ENCODE assay signal across 8 mouse cellular contexts in the genomic region with DNA sequence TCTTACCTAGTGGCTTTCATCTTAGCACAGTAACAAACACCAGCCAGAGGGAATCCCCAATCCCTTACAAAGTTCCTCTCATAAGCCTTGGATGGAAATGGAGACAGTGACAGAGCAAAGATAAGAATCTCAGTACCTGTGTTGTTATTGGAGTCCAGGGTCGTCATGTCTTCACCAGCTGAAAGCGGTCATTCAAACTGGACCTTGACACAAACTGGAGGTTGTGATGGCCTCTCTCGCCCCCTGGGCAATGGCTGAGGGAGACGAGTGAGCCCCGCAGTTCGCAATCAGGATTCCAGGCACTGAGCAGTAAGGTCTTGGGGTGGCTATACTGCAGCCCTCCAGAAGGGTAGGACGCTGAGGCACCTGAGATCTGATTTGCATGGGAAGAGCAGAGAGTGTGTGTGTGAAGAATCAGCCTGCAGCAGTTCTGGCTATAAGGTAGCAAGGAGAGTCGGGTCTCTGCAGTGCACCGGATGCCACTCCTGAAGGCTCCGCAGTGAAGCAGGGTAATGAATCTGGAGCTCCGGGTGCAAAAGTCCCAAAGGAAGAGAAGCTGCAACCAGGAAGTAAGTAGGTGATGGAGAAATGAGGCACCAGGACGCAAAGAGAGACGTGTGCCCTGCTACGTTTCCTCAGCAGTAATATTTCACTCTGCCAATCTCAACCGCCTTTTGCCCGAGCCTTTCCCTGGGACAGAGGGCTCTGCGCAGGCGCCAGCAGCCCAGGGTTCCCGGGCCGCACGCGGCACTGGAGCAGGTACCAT. TPM values are rescaled to one million over a fixed set of nuclear protein-coding genes. Genes with fewer than 3 reads are reported as not detected.
A peak's percentile ranks its signal among the peaks of the same experiment; 100 is the strongest.
DNase-seq lines count a peak whose midpoint lies in the region; ATAC-seq and TF ChIP-seq lines count a peak whose summit lies in the region.

A gene (minus strand): TSS at position 752 of the 766 bp plus-strand sequence.

- peak within 1 kb of the TSS; percentile 72 for H3K9ac ChIP-seq in lung, postnatal 0 days (replicated peaks; ENCODE audit: low read depth)
- H3K9ac ChIP-seq in heart, embryonic 11.5 days (ENCODE audit: low read depth, low read length), result peak within 1 kb of the TSS; percentile 72
- H3K9ac ChIP-seq in neural tube, embryonic 12.5 days, result peak within 1 kb of the TSS; percentile 35

- peaks cover 37% of the 10 kb centered on the region for H3K4me1 ChIP-seq in lung, postnatal 0 days (ENCODE audit: insufficient read depth, low read depth, low read length)
- peaks cover 22% of the 10 kb centered on the region for H3K4me1 ChIP-seq in brown adipose tissue, adult 24 weeks (ENCODE audit: control insufficient read depth, insufficient read depth, insufficient read length, low read length)
- H3K4me1 ChIP-seq in heart, embryonic 11.5 days (ENCODE audit: control insufficient read depth, insufficient read depth, low read length), result peaks cover 61% of the 10 kb centered on the region
- H3K4me1 ChIP-seq in neural tube, embryonic 12.5 days, result peaks cover 40% of the 10 kb centered on the region

- 1% methylated on average over 22 of the region's 22 CpGs for WGBS in lung, postnatal 0 days
- 1% methylated on average over 22 of the region's 22 CpGs for WGBS in heart, embryonic 11.5 days (ENCODE audit: insufficient replicate concordance)
- 1% methylated on average over 22 of the region's 22 CpGs for WGBS in neural tube, embryonic 12.5 days

- TF ChIP-seq EP300 in lung, postnatal 0 days (IDR thresholded peaks at IDR 0.05), result no peak

- H3K4me3 ChIP-seq in lung, postnatal 0 days (ENCODE audit: low read depth, low read length), result peak within 1 kb of the TSS; percentile 48
- peak within 1 kb of the TSS; percentile 89 for H3K4me3 ChIP-seq in brown adipose tissue, adult 24 weeks (ENCODE audit: insufficient read depth, low read depth, low read length)
- H3K4me3 ChIP-seq in heart, embryonic 11.5 days (ENCODE audit: low read depth, low read length), result peak within 1 kb of the TSS; percentile 46
- H3K4me3 ChIP-seq in neural tube, embryonic 12.5 days, result peak within 1 kb of the TSS; percentile 31

- H3K36me3 ChIP-seq in lung, postnatal 0 days (ENCODE audit: insufficient read depth, low read length), result peaks cover 7% of the 10 kb centered on the region; the same call in 1 of the 2 replicates
- H3K36me3 ChIP-seq in heart, embryonic 11.5 days (ENCODE audit: control insufficient read depth, insufficient read depth, low read length), result peaks cover 6% of the 10 kb centered on the region; the same call in 1 of the 2 replicates
- H3K36me3 ChIP-seq in neural tube, embryonic 12.5 days, result peaks cover 8% of the 10 kb centered on the region

- peak; percentile 32 for TF ChIP-seq CTCF in lung, postnatal 0 days (IDR thresholded peaks at IDR 0.05)

- peak within 1 kb of the TSS; percentile 57 for H3K4me2 ChIP-seq in lung, postnatal 0 days (replicated peaks; ENCODE audit: low read depth, low read length)
- peak within 1 kb of the TSS; percentile 78 for H3K4me2 ChIP-seq in heart, embryonic 11.5 days
- peak within 1 kb of the TSS; percentile 80 for H3K4me2 ChIP-seq in neural tube, embryonic 12.5 days (replicated peaks)

- ATAC-seq in lung, postnatal 0 days, result no peak
- ATAC-seq in heart, embryonic 11.5 days (replicated peaks; ENCODE audit: insufficient number of reproducible peaks, low FRiP score, low TSS enrichment), result no peak
- no peak for ATAC-seq in neural tube, embryonic 12.5 days (ENCODE audit: low FRiP score, low read depth)

- H3K9me3 ChIP-seq in lung, postnatal 0 days (ENCODE audit: low read length), result no peaks in the 10 kb centered on the region
- no peaks in the 10 kb centered on the region for H3K9me3 ChIP-seq in heart, embryonic 11.5 days (replicated peaks; ENCODE audit: control insufficient read depth, low read length)
- H3K9me3 ChIP-seq in neural tube, embryonic 12.5 days, result no peaks in the 10 kb centered on the region

- H3K27me3 ChIP-seq in lung, postnatal 0 days (replicated peaks; ENCODE audit: insufficient read depth, low read length), result no peaks in the 10 kb centered on the region
- H3K27me3 ChIP-seq in heart, embryonic 11.5 days (ENCODE audit: control insufficient read depth, insufficient read depth, low read length), result no peaks in the 10 kb centered on the region
- H3K27me3 ChIP-seq in neural tube, embryonic 12.5 days (replicated peaks), result no peaks in the 10 kb centered on the region

- no peak for DNase-seq in lung, postnatal 0 days (ENCODE audit: low spot score)
- DNase-seq in lung, postnatal 14 days, result no peak
- peak in 1 of 2 experiments; percentile 99 for DNase-seq in left cerebral cortex, adult 8-10 months (ENCODE audit: low spot score in 2 of 2)
- DNase-seq in embryo, embryonic 10 days (ENCODE audit: low spot score), result no peak
- no peak for DNase-seq in thymus, postnatal 36 days

- H3K27ac ChIP-seq in lung, postnatal 0 days (ENCODE audit: low read length), result peak within 1 kb of the TSS; percentile 96
- H3K27ac ChIP-seq in brown adipose tissue, adult 24 weeks (replicated peaks; ENCODE audit: low read depth, low read length), result peak within 1 kb of the TSS; percentile 99
- H3K27ac ChIP-seq in heart, embryonic 11.5 days (ENCODE audit: low read depth, low read length), result peak within 1 kb of the TSS; percentile 92
- H3K27ac ChIP-seq in neural tube, embryonic 12.5 days, result no peak within 1 kb of the TSS

RNA-seq across cellular contexts. Expression of the gene that starts here (rescaled TPM):
- 6.9 and 8.9 TPM in 2 replicates for polyA plus RNA-seq in lung, postnatal 0 days (2015; fragmentation: Nextera tagmentation; extraction: Ambion mirVana)
- 78.3 and 90.9 TPM in 2 replicates for polyA plus RNA-seq in brown adipose tissue, adult 24 weeks (2012; ENCODE audit: insufficient read depth, insufficient read length, missing spikeins)
- polyA plus RNA-seq in heart, embryonic 11.5 days (2014; fragmentation: Nextera tagmentation; extraction: Ambion mirVana), result 5.6 and 6.4 TPM in 2 replicates
- 100 to 1,000 TPM; 137 to 177 (median 145) TPM for total RNA-seq in left cerebral cortex, adult 8-10 months (2022)
- 1.5 and 2.1 TPM in 2 replicates for polyA plus RNA-seq in neural tube, embryonic 12.5 days (2016; fragmentation: Nextera tagmentation; extraction: Ambion mirVana)

Comparison
In these comparisons a context has a peak if more than half of its experiments do, and no peak if none do; other contexts are left out.
1. H3K4me3 ChIP-seq: peak in every context shown above with its lines; median percentile 89 in brown adipose tissue, adult 24 weeks; 48 in lung, postnatal 0 days; 46 in heart, embryonic 11.5 days; 31 in neural tube, embryonic 12.5 days.